Comparison of ENCODE assay signal across 9 mouse cellular contexts in genomic region chr4:122999263-122999691, GRCm38 (mm10). TPM values are rescaled to one million over a fixed set of nuclear protein-coding genes. Genes with fewer than 3 reads are reported as not detected.
DNase-seq lines count a peak whose midpoint lies in the region; ATAC-seq and TF ChIP-seq lines count a peak whose summit lies in the region.
"Had no signal": no experiment of that assay in that cellular context is flagged by ENCODE, and none has a peak within 500 bp of the region (broad histone marks: within the 10 kb centered on the region; RNA-seq: fewer than 3 reads in every experiment).

No protein-coding gene starts in this region.

- TF ChIP-seq POLR2A in myocyte (IDR thresholded peaks at IDR 0.05; ENCODE audit: insufficient read length, low read depth): no peak

- 0 out of 2 replicates have a peak, but pooled peaks cover 2% of the 10 kb centered on the region for H3K27me3 ChIP-seq in intestine, embryonic 16.5 days (replicated peaks; ENCODE audit: control insufficient read depth, insufficient read depth, low read length)
- no peaks in the 10 kb centered on the region; the same call in 1 of the 2 replicates for H3K27me3 ChIP-seq in intestine, postnatal 0 days (replicated peaks; ENCODE audit: control insufficient read depth, insufficient read depth, low read length)
- H3K27me3 ChIP-seq in embryonic facial prominence, embryonic 13.5 days: peaks cover 14% of the 10 kb centered on the region; the same call in 1 of the 2 replicates
- H3K27me3 ChIP-seq in hindbrain, postnatal 0 days (ENCODE audit: insufficient read depth, low read length): no peaks in the 10 kb centered on the region
- no peaks in the 10 kb centered on the region for H3K27me3 ChIP-seq in myocyte (ENCODE audit: control insufficient read depth, insufficient read depth, insufficient read length)

- H3K36me3 ChIP-seq in intestine, embryonic 16.5 days (ENCODE audit: control insufficient read depth, insufficient read depth, low read length): no peaks in the 10 kb centered on the region
- H3K36me3 ChIP-seq in intestine, postnatal 0 days (ENCODE audit: control insufficient read depth, insufficient read depth): no peaks in the 10 kb centered on the region
- H3K36me3 ChIP-seq in embryonic facial prominence, embryonic 13.5 days: peaks cover 21% of the 10 kb centered on the region
- peaks cover 10% of the 10 kb centered on the region; the same call in 1 of the 2 replicates for H3K36me3 ChIP-seq in hindbrain, postnatal 0 days (ENCODE audit: insufficient read depth, low read length)
- H3K36me3 ChIP-seq in myocyte (ENCODE audit: control insufficient read depth, insufficient read depth): no peaks in the 10 kb centered on the region

- ATAC-seq in intestine, embryonic 16.5 days: no peak
- ATAC-seq in intestine, postnatal 0 days: no peak
- no peak for ATAC-seq in embryonic facial prominence, embryonic 13.5 days (ENCODE audit: insufficient number of reproducible peaks, insufficient read depth, low FRiP score, low TSS enrichment, low read depth)
- no peak for ATAC-seq in hindbrain, postnatal 0 days

- H3ac ChIP-seq in myocyte (ENCODE audit: control insufficient read depth, insufficient read length): no peak overlapping the region

- DNase-seq in hindbrain, postnatal 0 days (ENCODE audit: low spot score): peak; percentile 29
- no peak for DNase-seq in adrenal gland, postnatal 36 days
- DNase-seq in urinary bladder, postnatal 36 days (ENCODE audit: low spot score in 2 of 2): no peak
- no peak for DNase-seq in left cerebral cortex, adult 8-10 months (ENCODE audit: low spot score in 2 of 2)
- DNase-seq: spleen, adult 18-20 months had no signal

- TF ChIP-seq CTCF in intestine, postnatal 0 days (IDR thresholded peaks at IDR 0.05; ENCODE audit: low read depth): no peak
- TF ChIP-seq CTCF in hindbrain, postnatal 0 days (IDR thresholded peaks at IDR 0.05; ENCODE audit: low read depth): no peak

- peaks cover 9% of the 10 kb centered on the region for H3K4me1 ChIP-seq in intestine, embryonic 16.5 days (ENCODE audit: control insufficient read depth, insufficient read depth, low read length)
- H3K4me1 ChIP-seq in intestine, postnatal 0 days (replicated peaks; ENCODE audit: control insufficient read depth, insufficient read depth, low read length): no peaks in the 10 kb centered on the region
- H3K4me1 ChIP-seq in embryonic facial prominence, embryonic 13.5 days: peaks cover 46% of the 10 kb centered on the region
- peaks cover 19% of the 10 kb centered on the region for H3K4me1 ChIP-seq in hindbrain, postnatal 0 days (ENCODE audit: insufficient read depth, low read length)

- H3K79me2 ChIP-seq in myocyte (ENCODE audit: control insufficient read depth, insufficient read depth): peaks cover 15% of the 10 kb centered on the region

- no peak overlapping the region for H3K27ac ChIP-seq in intestine, embryonic 16.5 days (ENCODE audit: low read length)
- H3K27ac ChIP-seq in intestine, postnatal 0 days (ENCODE audit: low read depth, low read length): no peak overlapping the region
- no peak overlapping the region for H3K27ac ChIP-seq in embryonic facial prominence, embryonic 13.5 days
- peak overlapping the region; percentile 75 for H3K27ac ChIP-seq in hindbrain, postnatal 0 days

- no peak overlapping the region; the same call in 1 of the 2 replicates for H3K4me3 ChIP-seq in intestine, embryonic 16.5 days (ENCODE audit: low read length)
- no peak overlapping the region for H3K4me3 ChIP-seq in intestine, postnatal 0 days (ENCODE audit: low read depth, low read length)
- H3K4me3 ChIP-seq in embryonic facial prominence, embryonic 13.5 days: peak overlapping the region; percentile 79
- peak overlapping the region; percentile 91 for H3K4me3 ChIP-seq in hindbrain, postnatal 0 days (ENCODE audit: low read length)
- no peak overlapping the region for H3K4me3 ChIP-seq in myocyte

- peak overlapping the region; percentile 17; the same call in 1 of the 2 replicates for H3K4me2 ChIP-seq in intestine, embryonic 16.5 days (ENCODE audit: low read depth, low read length)
- no peak overlapping the region for H3K4me2 ChIP-seq in intestine, postnatal 0 days (replicated peaks; ENCODE audit: low read depth)
- H3K4me2 ChIP-seq in embryonic facial prominence, embryonic 13.5 days: peak overlapping the region; percentile 92
- H3K4me2 ChIP-seq in hindbrain, postnatal 0 days (ENCODE audit: low read depth, low read length): peak overlapping the region; percentile 90
- H3K4me2 ChIP-seq in myocyte (ENCODE audit: low read depth): peak overlapping the region; percentile 58

- H3K9ac ChIP-seq in intestine, embryonic 16.5 days (ENCODE audit: low read depth, low read length): no peak overlapping the region
- H3K9ac ChIP-seq in intestine, postnatal 0 days (ENCODE audit: low read depth, low read length): no peak overlapping the region
- 0 out of 2 replicates have a peak overlapping the region, but pooled peaks have one; percentile 52 for H3K9ac ChIP-seq in embryonic facial prominence, embryonic 13.5 days
- peak overlapping the region; percentile 29 for H3K9ac ChIP-seq in hindbrain, postnatal 0 days (replicated peaks; ENCODE audit: low read length)

- 33% methylated on average over 4 of the region's 4 CpGs for WGBS in intestine, embryonic 16.5 days
- 44% methylated on average over 4 of the region's 4 CpGs for WGBS in intestine, postnatal 0 days
- 23% methylated on average over 4 of the region's 4 CpGs for WGBS in embryonic facial prominence, embryonic 13.5 days
- 6% methylated on average over 4 of the region's 4 CpGs for WGBS in hindbrain, postnatal 0 days

- no peaks in the 10 kb centered on the region for H3K9me3 ChIP-seq in intestine, embryonic 16.5 days (ENCODE audit: control insufficient read depth, low read length)
- no peaks in the 10 kb centered on the region for H3K9me3 ChIP-seq in intestine, postnatal 0 days (ENCODE audit: control insufficient read depth)
- no peaks in the 10 kb centered on the region for H3K9me3 ChIP-seq in embryonic facial prominence, embryonic 13.5 days
- no peaks in the 10 kb centered on the region for H3K9me3 ChIP-seq in hindbrain, postnatal 0 days (ENCODE audit: low read length)

TF ChIP-seq in myocyte, 11 proteins besides CTCF, POLR2A, EP300 and RAD21:
- no peak for TF ChIP-seq E2F4 (IDR thresholded peaks at IDR 0.05; ENCODE audit: insufficient read depth)
- TF ChIP-seq TCF12 (IDR thresholded peaks at IDR 0.05; ENCODE audit: insufficient read depth, poor library complexity, severe bottlenecking): no peak
- TF ChIP-seq POLR2AphosphoS2 (IDR thresholded peaks at IDR 0.05; ENCODE audit: insufficient read length, low read depth): no peak
- no peak for TF ChIP-seq MAX (IDR thresholded peaks at IDR 0.05; ENCODE audit: low read depth)
- no peak for TF ChIP-seq MYOD1 (IDR thresholded peaks at IDR 0.05; ENCODE audit: control insufficient read depth in 1 of 3, insufficient read length in 2 of 3, low read depth in 2 of 3)
- TF ChIP-seq CEBPB (IDR thresholded peaks at IDR 0.05; ENCODE audit: insufficient read depth, poor library complexity, severe bottlenecking): no peak
- TF ChIP-seq SRF (IDR thresholded peaks at IDR 0.05; ENCODE audit: control insufficient read depth, insufficient read length, low read depth): no peak
- TF ChIP-seq MYOG (IDR thresholded peaks at IDR 0.05; ENCODE audit: control insufficient read depth in 1 of 3, insufficient read depth in 1 of 3, insufficient read length in 2 of 3, low read depth in 2 of 3): no peak
- TF ChIP-seq USF1 (IDR thresholded peaks at IDR 0.05; ENCODE audit: low read depth): no peak
- no peak for TF ChIP-seq REST (IDR thresholded peaks at IDR 0.05; ENCODE audit: insufficient read depth, insufficient read length)
- no peak for TF ChIP-seq TCF3 (IDR thresholded peaks at IDR 0.05; ENCODE audit: insufficient read length, low read depth)

RNA-seq across cellular contexts. Expression of gene Mycl, which starts 3.8 kb away (rescaled TPM):
- polyA plus RNA-seq in intestine, embryonic 16.5 days (2015; fragmentation: Nextera tagmentation; extraction: Ambion mirVana): 5.1 and 5.3 TPM in 2 replicates
- polyA plus RNA-seq in intestine, postnatal 0 days (2015; fragmentation: Nextera tagmentation; extraction: Ambion mirVana): 2.5 and 2.9 TPM in 2 replicates
- polyA plus RNA-seq in embryonic facial prominence, embryonic 13.5 days (2015; fragmentation: Nextera tagmentation; extraction: Ambion mirVana): 29.4 and 33.4 TPM in 2 replicates
- 67.5 and 79.4 TPM in 2 replicates for total RNA-seq in hindbrain, postnatal 0 days (2014; rRNA removed)
- polyA plus RNA-seq in hindbrain, postnatal 0 days (2015; fragmentation: Nextera tagmentation; extraction: Ambion mirVana): 34.3 and 34.8 TPM in 2 replicates
- polyA plus RNA-seq in myocyte (2012; fragmentation: generic; extraction: Trizol): 9.6 TPM
- 1 to 10 TPM; 3.8 to 4.9 TPM for total RNA-seq in adrenal gland, postnatal 36 days (2021)
- total RNA-seq in left cerebral cortex, adult 8-10 months (2022): 10 to 100 TPM; 12.1 to 13.1 (median 12.4) TPM

RNA-seq across cellular contexts. Expression of gene Trit1, which starts 17.1 kb away (rescaled TPM):
- polyA plus RNA-seq in intestine, embryonic 16.5 days (2015; fragmentation: Nextera tagmentation; extraction: Ambion mirVana): 12.7 and 16.0 TPM in 2 replicates
- 5.6 and 5.8 TPM in 2 replicates for polyA plus RNA-seq in intestine, postnatal 0 days (2015; fragmentation: Nextera tagmentation; extraction: Ambion mirVana)
- 19.7 and 20.8 TPM in 2 replicates for polyA plus RNA-seq in embryonic facial prominence, embryonic 13.5 days (2015; fragmentation: Nextera tagmentation; extraction: Ambion mirVana)
- total RNA-seq in hindbrain, postnatal 0 days (2014; rRNA removed): 11.1 and 18.5 TPM in 2 replicates
- polyA plus RNA-seq in hindbrain, postnatal 0 days (2015; fragmentation: Nextera tagmentation; extraction: Ambion mirVana): 17.0 and 18.3 TPM in 2 replicates
- polyA plus RNA-seq in myocyte (2012; fragmentation: generic; extraction: Trizol): 14.2 TPM
- total RNA-seq in adrenal gland, postnatal 36 days (2021): 10 to 100 TPM; 25.2 to 25.7 TPM
- total RNA-seq in left cerebral cortex, adult 8-10 months (2022): 10 to 100 TPM; 16.0 to 20.3 (median 18.8) TPM

RNA-seq across cellular contexts. Expression of gene Mfsd2a, which starts 38.3 kb away (rescaled TPM):
- 3.3 and 4.0 TPM in 2 replicates for polyA plus RNA-seq in intestine, embryonic 16.5 days (2015; fragmentation: Nextera tagmentation; extraction: Ambion mirVana)
- 189 and 247 TPM in 2 replicates for polyA plus RNA-seq in intestine, postnatal 0 days (2015; fragmentation: Nextera tagmentation; extraction: Ambion mirVana)
- 5.1 and 6.6 TPM in 2 replicates for polyA plus RNA-seq in embryonic facial prominence, embryonic 13.5 days (2015; fragmentation: Nextera tagmentation; extraction: Ambion mirVana)
- total RNA-seq in hindbrain, postnatal 0 days (2014; rRNA removed): 63.6 and 68.0 TPM in 2 replicates
- 34.9 and 42.6 TPM in 2 replicates for polyA plus RNA-seq in hindbrain, postnatal 0 days (2015; fragmentation: Nextera tagmentation; extraction: Ambion mirVana)
- 7.5 TPM for polyA plus RNA-seq in myocyte (2012; fragmentation: generic; extraction: Trizol)
- total RNA-seq in adrenal gland, postnatal 36 days (2021): 1 to 10 TPM; 5.4 to 6.6 TPM
- total RNA-seq in left cerebral cortex, adult 8-10 months (2022): 10 to 100 TPM; 16.4 to 24.8 (median 20.1) TPM

Comparison
In these comparisons a context has a peak if more than half of its experiments do, and no peak if none do; other contexts are left out.
1. H3K4me3 ChIP-seq: peak in embryonic facial prominence, embryonic 13.5 days (single experiment) and hindbrain, postnatal 0 days (single experiment); none in intestine, embryonic 16.5 days (single experiment), intestine, postnatal 0 days (single experiment) and myocyte (single experiment).
2. H3K9ac ChIP-seq: peak in embryonic facial prominence, embryonic 13.5 days (single experiment) and hindbrain, postnatal 0 days (single experiment); none in intestine, embryonic 16.5 days (single experiment) and intestine, postnatal 0 days (single experiment).